In genomic region chr11:44794883-44795282, GRCm38 (mm10) we compare ENCODE assay signal across 24 mouse cellular contexts.
A peak's percentile ranks its signal among the peaks of the same experiment; 100 is the strongest.
DNase-seq lines count a peak whose midpoint lies in the region; ATAC-seq lines count a peak whose summit lies in the region.
"Had no signal": no experiment of that assay in that cellular context is flagged by ENCODE, and none has a peak within 500 bp of the region (broad histone marks: within the 10 kb centered on the region; RNA-seq: fewer than 3 reads in every experiment).

No protein-coding gene starts in this region.

- H3K4me1 ChIP-seq in forebrain, embryonic 13.5 days: peaks cover 21% of the 10 kb centered on the region
- H3K4me1 ChIP-seq in forebrain, embryonic 11.5 days (replicated peaks; ENCODE audit: control insufficient read depth, insufficient read depth, low read length): peaks cover 7% of the 10 kb centered on the region
- peaks cover 14% of the 10 kb centered on the region for H3K4me1 ChIP-seq in forebrain, embryonic 15.5 days
- peaks cover 31% of the 10 kb centered on the region for H3K4me1 ChIP-seq in forebrain, embryonic 12.5 days
- peaks cover 6% of the 10 kb centered on the region for H3K4me1 ChIP-seq in forebrain, embryonic 16.5 days (replicated peaks; ENCODE audit: control insufficient read depth, insufficient read depth, low read length)
- peaks cover 34% of the 10 kb centered on the region for H3K4me1 ChIP-seq in hindbrain, embryonic 13.5 days (replicated peaks)

- no peak overlapping the region for H3K4me2 ChIP-seq in forebrain, embryonic 13.5 days
- H3K4me2 ChIP-seq in forebrain, embryonic 11.5 days (ENCODE audit: low read depth, low read length, severe bottlenecking): no peak overlapping the region
- H3K4me2 ChIP-seq in forebrain, embryonic 15.5 days (replicated peaks): no peak overlapping the region
- H3K4me2 ChIP-seq in forebrain, embryonic 12.5 days: no peak overlapping the region
- no peak overlapping the region for H3K4me2 ChIP-seq in forebrain, embryonic 16.5 days (ENCODE audit: low read length)
- H3K4me2 ChIP-seq in hindbrain, embryonic 13.5 days: no peak overlapping the region
- H3K4me2 ChIP-seq: embryonic facial prominence, embryonic 13.5 days; embryonic facial prominence, embryonic 15.5 days had no signal

- H3K4me3 ChIP-seq in forebrain, embryonic 13.5 days: no peak overlapping the region
- H3K4me3 ChIP-seq in forebrain, embryonic 11.5 days (ENCODE audit: low read depth, low read length): no peak overlapping the region
- H3K4me3 ChIP-seq in forebrain, embryonic 15.5 days: no peak overlapping the region
- H3K4me3 ChIP-seq in forebrain, embryonic 12.5 days (replicated peaks): no peak overlapping the region
- no peak overlapping the region for H3K4me3 ChIP-seq in forebrain, embryonic 16.5 days (replicated peaks; ENCODE audit: low read length)
- H3K4me3 ChIP-seq in hindbrain, embryonic 13.5 days: no peak overlapping the region
- H3K4me3 ChIP-seq: embryonic facial prominence, embryonic 13.5 days; embryonic facial prominence, embryonic 15.5 days; erythroblast, embryonic 14.5 days had no signal

- no peak for DNase-seq in forebrain, embryonic 11.5 days (ENCODE audit: low spot score)
- DNase-seq in urinary bladder, postnatal 14 days (ENCODE audit: low spot score): no peak
- DNase-seq: adrenal gland, adult 8-10 months; adrenal gland, postnatal 14 days; adrenal gland, postnatal 36 days; B cell, adult 2 months; cerebellum, adult 11-12 months; cerebellum, adult 9-10 months; cerebellum, postnatal 10 days; cerebellum, postnatal 36 days; embryo, embryonic 11 days had no signal

- H3K9me3 ChIP-seq in forebrain, embryonic 13.5 days (replicated peaks): no peaks in the 10 kb centered on the region
- no peaks in the 10 kb centered on the region for H3K9me3 ChIP-seq in forebrain, embryonic 11.5 days (ENCODE audit: control insufficient read depth, low read length)
- no peaks in the 10 kb centered on the region for H3K9me3 ChIP-seq in forebrain, embryonic 15.5 days
- H3K9me3 ChIP-seq in forebrain, embryonic 12.5 days: no peaks in the 10 kb centered on the region
- H3K9me3 ChIP-seq in forebrain, embryonic 16.5 days (ENCODE audit: control insufficient read depth, low read length): no peaks in the 10 kb centered on the region
- no peaks in the 10 kb centered on the region for H3K9me3 ChIP-seq in hindbrain, embryonic 13.5 days
- H3K9me3 ChIP-seq: embryonic facial prominence, embryonic 13.5 days; embryonic facial prominence, embryonic 15.5 days; G1E had no signal

- ATAC-seq in forebrain, embryonic 13.5 days: 0 out of 2 replicates have a peak, but pooled peaks have one; percentile 27
- no peak for ATAC-seq in forebrain, embryonic 11.5 days (replicated peaks; ENCODE audit: low FRiP score)
- ATAC-seq in forebrain, embryonic 15.5 days (replicated peaks): peak; percentile 51
- no peak for ATAC-seq in forebrain, embryonic 12.5 days (ENCODE audit: low FRiP score)
- peak; percentile 58 for ATAC-seq in forebrain, embryonic 16.5 days
- no peak for ATAC-seq in hindbrain, embryonic 13.5 days (ENCODE audit: low FRiP score)
- ATAC-seq: activated CD4-positive, CD25-positive, alpha-beta regulatory T cell, adult 4 months; CD4-positive, CD25-positive, alpha-beta regulatory T cell, adult 4 months; Patski had no signal

- 89% methylated on average over 4 of the region's 4 CpGs for WGBS in forebrain, embryonic 13.5 days
- WGBS in forebrain, embryonic 11.5 days: 90% methylated on average over 4 of the region's 4 CpGs
- 71% methylated on average over 4 of the region's 4 CpGs for WGBS in forebrain, embryonic 15.5 days
- WGBS in forebrain, embryonic 12.5 days: 91% methylated on average over 4 of the region's 4 CpGs
- WGBS in forebrain, embryonic 16.5 days: 65% methylated on average over 4 of the region's 4 CpGs
- WGBS in hindbrain, embryonic 13.5 days: 89% methylated on average over 4 of the region's 4 CpGs

- H3K9ac ChIP-seq in forebrain, embryonic 13.5 days: no peak overlapping the region
- no peak overlapping the region for H3K9ac ChIP-seq in forebrain, embryonic 11.5 days (ENCODE audit: low read length)
- no peak overlapping the region for H3K9ac ChIP-seq in forebrain, embryonic 15.5 days (replicated peaks)
- no peak overlapping the region for H3K9ac ChIP-seq in forebrain, embryonic 12.5 days
- no peak overlapping the region for H3K9ac ChIP-seq in forebrain, embryonic 16.5 days (replicated peaks; ENCODE audit: low read depth, low read length)
- H3K9ac ChIP-seq in hindbrain, embryonic 13.5 days: no peak overlapping the region
- H3K9ac ChIP-seq: embryonic facial prominence, embryonic 13.5 days; embryonic facial prominence, embryonic 15.5 days had no signal

- no peaks in the 10 kb centered on the region for H3K36me3 ChIP-seq in forebrain, embryonic 13.5 days (ENCODE audit: poor library complexity, severe bottlenecking)
- no peaks in the 10 kb centered on the region for H3K36me3 ChIP-seq in forebrain, embryonic 11.5 days (ENCODE audit: control insufficient read depth, insufficient read depth, low read length)
- H3K36me3 ChIP-seq in forebrain, embryonic 15.5 days: no peaks in the 10 kb centered on the region
- H3K36me3 ChIP-seq in forebrain, embryonic 12.5 days (replicated peaks): no peaks in the 10 kb centered on the region
- no peaks in the 10 kb centered on the region for H3K36me3 ChIP-seq in forebrain, embryonic 16.5 days (ENCODE audit: control insufficient read depth, insufficient read depth)
- H3K36me3 ChIP-seq in hindbrain, embryonic 13.5 days: no peaks in the 10 kb centered on the region
- H3K36me3 ChIP-seq: embryonic facial prominence, embryonic 13.5 days; embryonic facial prominence, embryonic 15.5 days; G1E had no signal

- no peak overlapping the region for H3K27ac ChIP-seq in forebrain, embryonic 13.5 days
- no peak overlapping the region for H3K27ac ChIP-seq in forebrain, embryonic 11.5 days (ENCODE audit: low read depth, low read length)
- H3K27ac ChIP-seq in forebrain, embryonic 15.5 days (replicated peaks): no peak overlapping the region
- H3K27ac ChIP-seq in forebrain, embryonic 12.5 days: no peak overlapping the region
- H3K27ac ChIP-seq in forebrain, embryonic 16.5 days (ENCODE audit: low read length): no peak overlapping the region
- no peak overlapping the region for H3K27ac ChIP-seq in hindbrain, embryonic 13.5 days
- H3K27ac ChIP-seq: embryonic facial prominence, embryonic 13.5 days; embryonic facial prominence, embryonic 15.5 days had no signal

- H3K27me3 ChIP-seq in forebrain, embryonic 13.5 days: peaks cover 94% of the 10 kb centered on the region
- H3K27me3 ChIP-seq in forebrain, embryonic 11.5 days (ENCODE audit: control insufficient read depth, insufficient read depth, low read length): peaks cover 57% of the 10 kb centered on the region
- H3K27me3 ChIP-seq in forebrain, embryonic 15.5 days: peaks cover 84% of the 10 kb centered on the region
- H3K27me3 ChIP-seq in forebrain, embryonic 12.5 days: peaks cover 87% of the 10 kb centered on the region
- H3K27me3 ChIP-seq in forebrain, embryonic 16.5 days (replicated peaks; ENCODE audit: control insufficient read depth, insufficient read depth, low read length): peaks cover 70% of the 10 kb centered on the region
- H3K27me3 ChIP-seq in hindbrain, embryonic 13.5 days: no peaks in the 10 kb centered on the region
- H3K27me3 ChIP-seq: CH12.LX; embryonic facial prominence, embryonic 13.5 days; embryonic facial prominence, embryonic 15.5 days; Patski had no signal

Comparison
In these comparisons a context has a peak if more than half of its experiments do, and no peak if none do; other contexts are left out.
1. ATAC-seq: peak in forebrain, embryonic 13.5 days (single experiment), forebrain, embryonic 15.5 days (single experiment) and forebrain, embryonic 16.5 days (single experiment); none in forebrain, embryonic 11.5 days (single experiment), forebrain, embryonic 12.5 days (single experiment) and hindbrain, embryonic 13.5 days (single experiment).